Mouse (Mus musculus) large intestine, adult 2 months (tissue): ENCODE measurements at regions not wholly inside any gene's neighbourhood (a gene's known extent, or its start where the extent isn't known, plus 50 kb on each side); places are given as distances from the start of the nearest gene placed in this dataset.

Experiments used
- DNase-seq: peaks from one replicate; pipeline ENCODE4 v3.0.0-alpha.2; 2012; ENCODE audit warnings: low read depth, low spot score
- WGBS: fragments of 180-500 bp; shearing (Covaris S2); methylation state at CpG from one replicate; pipeline ENCODE4 v1.1.7; 2018; 5-methylcytosine and 5-hydroxymethylcytosine counted together

- WGBS: 76% methylated on average over 16 of the region's 16 CpGs
- DNase-seq: no peak
Observed at GRCm38 (mm10) chr19:23044510-23045464, 96.2 kb upstream of the Klf9 start.

GRCm38 (mm10) chr19:23051456-23051855 is 89.6 kb upstream of the Klf9 start:
- DNase-seq: no peak
- whole genome bisulfite sequencing: 96% methylated on average over 4 of the region's 4 CpGs

GRCm38 (mm10) chr19:23054440-23054839 is 86.6 kb upstream of the Klf9 start:
- DNase-seq: no peak
- WGBS: 59% methylated on average over 4 of the region's 4 CpGs

GRCm38 (mm10) chr19:23055916-23056805 is 84.9 kb upstream of the Klf9 start:
- DNase-seq: no peak
- WGBS: 64% methylated on average over 5 of the region's 5 CpGs

GRCm38 (mm10) chr19:23056851-23057707 is 83.9 kb upstream of the Klf9 start:
- WGBS: 14% methylated on average over 32 of the region's 32 CpGs
- DNase-seq: no peak

GRCm38 (mm10) chr19:23057739-23058501 is 83.1 kb upstream of the Klf9 start:
- no peak for DNase-seq
- 25% methylated on average over 11 of the region's 11 CpGs for WGBS

GRCm38 (mm10) chr19:23058502-23058900 is 82.5 kb upstream of the Klf9 start:
- DNase-seq: no peak
- WGBS: 24% methylated on average over 4 of the region's 4 CpGs

- WGBS: 20% methylated on average over 9 of the region's 9 CpGs
- no peak for DNase-seq
Observed at GRCm38 (mm10) chr19:23061081-23061640, 79.9 kb upstream of the Klf9 start.

GRCm38 (mm10) chr19:23061906-23062305 is 79.1 kb upstream of the Klf9 start:
- no peak for DNase-seq
- WGBS: 24% methylated on average over 2 of the region's 2 CpGs

GRCm38 (mm10) chr19:23062851-23063250 is 78.2 kb upstream of the Klf9 start:
- 80% methylated on average over 5 of the region's 5 CpGs for WGBS
- no peak for DNase-seq

- DNase-seq: no peak
- WGBS: 60% methylated on average over 5 of the region's 5 CpGs
Observed at GRCm38 (mm10) chr19:23065548-23065947, 75.5 kb upstream of the Klf9 start.

- no peak for DNase-seq
- WGBS: 78% methylated on average over 2 of the region's 2 CpGs
Observed at GRCm38 (mm10) chr19:23066726-23067125, 74.3 kb upstream of the Klf9 start.

- DNase-seq: no peak
Observed at GRCm38 (mm10) chr19:23068600-23068999, 72.4 kb upstream of the Klf9 start.

GRCm38 (mm10) chr19:23069656-23070055 is 71.4 kb upstream of the Klf9 start:
- 91% methylated on average over 1 of the region's 1 CpGs for WGBS
- DNase-seq: no peak

More at GRCm38 (mm10) chr19:23068600-23068999, 72.4 kb upstream of the Klf9 start:
- WGBS: 85% methylated on average over 3 of the region's 3 CpGs

GRCm38 (mm10) chr19:23071000-23071399 is 70.0 kb upstream of the Klf9 start:
- WGBS: 82% methylated on average over 1 of the region's 1 CpGs
- no peak for DNase-seq

- WGBS: 85% methylated on average over 14 of the region's 14 CpGs
Observed at GRCm38 (mm10) chr19:23074602-23075570, 66.1 kb upstream of the Klf9 start.

GRCm38 (mm10) chr19:23075790-23076189 is 65.2 kb upstream of the Klf9 start:
- DNase-seq: no peak
- 65% methylated on average over 5 of the region's 5 CpGs for WGBS

More at GRCm38 (mm10) chr19:23074602-23075570, 66.1 kb upstream of the Klf9 start:
- no peak for DNase-seq
